Mouse (Mus musculus): ENCODE results near the gene Orc4. TPM values are rescaled to one million over a fixed set of nuclear protein-coding genes. Genes with fewer than 3 reads are reported as not detected.

Orc4 gene
- polyA plus RNA-seq (2012; rRNA removed): 69.0 and 74.4 TPM in 2 replicates

DNA sequence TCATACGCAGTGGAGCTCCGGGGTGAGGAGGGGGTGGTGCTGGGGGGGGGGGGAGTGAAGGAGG lies at the start of gene Orc4:
Gene Orc4 (minus strand): TSS at position 26 of the 64 bp plus-strand sequence.
- peak within 1 kb of the TSS; percentile 99 for H3K4me3 ChIP-seq (ENCODE audit: insufficient read depth, low read length)
- H3K4me1 ChIP-seq (ENCODE audit: control insufficient read depth, insufficient read depth, low read length): 0 out of 2 replicates have a peak, but pooled peaks cover 1% of the 10 kb centered on the region
- H3K27ac ChIP-seq (ENCODE audit: insufficient read depth, low read length): peak within 1 kb of the TSS; percentile 95
- TF ChIP-seq POLR2A (IDR thresholded peaks at IDR 0.05; ENCODE audit: extremely low read depth, insufficient read depth, low read length): no peak
- no peak for TF ChIP-seq CTCF (IDR thresholded peaks at IDR 0.05; ENCODE audit: extremely low read depth, insufficient read depth, low read length)

GRCm38 (mm10) chr2:48990322-48990721 lies 40.2 kb upstream of the Orc4 start:
- H3K4me1 ChIP-seq (ENCODE audit: control insufficient read depth, insufficient read depth, low read length): no peaks in the 10 kb centered on the region
- no peak for TF ChIP-seq POLR2A (IDR thresholded peaks at IDR 0.05; ENCODE audit: extremely low read depth, insufficient read depth, low read length)
- TF ChIP-seq CTCF (IDR thresholded peaks at IDR 0.05; ENCODE audit: extremely low read depth, insufficient read depth, low read length): no peak
- no peak overlapping the region for H3K27ac ChIP-seq (ENCODE audit: insufficient read depth, low read length)
- H3K4me3 ChIP-seq (ENCODE audit: insufficient read depth, low read length): no peak overlapping the region

DNA sequence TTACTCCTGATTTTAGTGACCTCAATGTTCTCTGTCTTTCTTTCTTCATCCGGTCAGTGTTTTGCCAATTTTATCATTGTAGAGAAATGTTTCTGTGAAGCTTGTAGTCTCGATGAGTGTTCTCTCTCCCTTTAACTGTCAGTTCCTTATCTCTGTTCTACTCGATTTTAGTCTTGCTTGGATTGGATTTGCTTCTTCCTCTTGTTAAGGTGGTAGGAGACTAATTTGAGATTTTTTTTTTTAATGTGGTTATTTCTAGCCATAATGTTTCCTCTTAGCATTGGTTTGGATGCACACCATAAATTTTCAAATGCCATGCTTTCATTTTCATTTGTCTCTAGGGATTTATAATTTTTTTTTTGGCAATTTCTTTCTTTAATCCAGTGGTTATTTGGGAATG lies 28.8 kb upstream of the Orc4 start:
- H3K27ac ChIP-seq (ENCODE audit: insufficient read depth, low read length): no peak overlapping the region
- TF ChIP-seq POLR2A (IDR thresholded peaks at IDR 0.05; ENCODE audit: extremely low read depth, insufficient read depth, low read length) (no peak), CTCF (IDR thresholded peaks at IDR 0.05; ENCODE audit: extremely low read depth, insufficient read depth, low read length) (no peak)
- no peaks in the 10 kb centered on the region for H3K4me1 ChIP-seq (ENCODE audit: control insufficient read depth, insufficient read depth, low read length)
- H3K4me3 ChIP-seq (ENCODE audit: insufficient read depth, low read length): no peak overlapping the region

- TF ChIP-seq POLR2A (IDR thresholded peaks at IDR 0.05; ENCODE audit: extremely low read depth, insufficient read depth, low read length): no peak
- no peak for TF ChIP-seq CTCF (IDR thresholded peaks at IDR 0.05; ENCODE audit: extremely low read depth, insufficient read depth, low read length)
- H3K4me1 ChIP-seq (ENCODE audit: control insufficient read depth, insufficient read depth, low read length): 0 out of 2 replicates have a peak, but pooled peaks cover 1% of the 10 kb centered on the region
- H3K27ac ChIP-seq (ENCODE audit: insufficient read depth, low read length): no peak overlapping the region
- H3K4me3 ChIP-seq (ENCODE audit: insufficient read depth, low read length): no peak overlapping the region
Observed at GRCm38 (mm10) chr2:48956591-48956990, 6.5 kb upstream of the Orc4 start.

DNA sequence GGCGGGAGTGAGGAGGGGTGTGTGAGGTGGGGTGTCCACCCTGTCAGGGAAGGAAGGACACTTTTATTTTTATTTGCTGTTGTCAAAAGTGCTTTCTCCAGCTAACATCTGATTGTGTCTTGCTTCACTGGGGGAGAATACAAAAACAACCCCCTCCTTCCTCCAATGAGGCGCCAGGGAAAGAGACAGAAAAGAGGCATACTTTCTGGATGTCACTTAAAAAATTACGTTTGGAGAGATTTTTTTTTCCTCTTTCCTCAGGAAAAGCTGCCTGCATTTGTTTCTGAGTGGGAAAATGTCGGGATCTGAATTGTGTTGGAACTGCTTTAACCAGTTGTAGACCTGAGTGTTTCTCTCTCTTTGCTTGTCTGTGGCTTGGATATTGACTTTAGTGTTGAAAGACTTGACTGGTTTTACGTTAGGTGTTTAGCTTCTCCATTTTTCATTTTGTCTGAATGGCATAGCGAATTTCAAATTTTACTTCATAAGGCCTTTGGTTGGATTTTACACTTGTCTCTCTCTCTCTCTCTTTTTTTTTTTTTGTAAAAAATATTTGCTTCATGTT lies 321 bp upstream of the Orc4 start:
- H3K4me3 ChIP-seq (ENCODE audit: insufficient read depth, low read length): peak overlapping the region; percentile 99
- H3K27ac ChIP-seq (ENCODE audit: insufficient read depth, low read length): peak overlapping the region; percentile 31; the same call in 1 of the 2 replicates
- H3K4me1 ChIP-seq (ENCODE audit: control insufficient read depth, insufficient read depth, low read length): 0 out of 2 replicates have a peak, but pooled peaks cover 1% of the 10 kb centered on the region
- TF ChIP-seq POLR2A (IDR thresholded peaks at IDR 0.05; ENCODE audit: extremely low read depth, insufficient read depth, low read length) (no peak), CTCF (IDR thresholded peaks at IDR 0.05; ENCODE audit: extremely low read depth, insufficient read depth, low read length) (no peak)

DNA sequence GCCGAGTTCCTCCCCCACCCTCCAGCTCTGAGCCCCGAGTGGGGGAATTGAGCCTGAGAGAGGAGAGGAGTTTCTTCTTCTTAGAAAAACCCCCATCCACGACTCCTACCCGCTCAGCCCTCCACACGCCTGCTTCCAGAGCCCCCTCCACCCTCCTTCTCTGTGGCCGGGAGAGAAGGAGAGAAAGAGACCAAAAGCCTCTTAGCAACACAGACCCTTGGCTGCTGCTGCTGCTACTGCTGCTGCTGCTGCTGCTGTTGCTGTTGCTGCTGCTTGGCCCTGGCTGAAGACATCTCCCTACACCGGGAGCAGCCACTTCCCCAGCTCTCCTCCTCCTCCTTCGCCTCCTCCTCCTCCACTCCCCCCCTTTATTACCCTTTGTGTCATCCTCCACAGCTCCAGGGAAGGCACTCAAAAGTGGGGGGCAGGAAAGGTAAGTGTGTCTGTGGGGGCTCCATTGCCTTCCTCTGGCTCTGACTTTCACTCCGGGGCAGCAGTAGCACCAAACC lies 280 bp downstream of the Orc4 start:
- 0 out of 2 replicates have a peak, but pooled peaks cover 1% of the 10 kb centered on the region for H3K4me1 ChIP-seq (ENCODE audit: control insufficient read depth, insufficient read depth, low read length)
- TF ChIP-seq CTCF (IDR thresholded peaks at IDR 0.05; ENCODE audit: extremely low read depth, insufficient read depth, low read length) (no peak), POLR2A (IDR thresholded peaks at IDR 0.05; ENCODE audit: extremely low read depth, insufficient read depth, low read length) (peak; percentile 35; the same call in 1 of the 2 replicates)
- H3K27ac ChIP-seq (ENCODE audit: insufficient read depth, low read length): peak overlapping the region; percentile 95
- H3K4me3 ChIP-seq (ENCODE audit: insufficient read depth, low read length): peak overlapping the region; percentile 99

GRCm38 (mm10) chr2:48948841-48949584 lies 1.1 kb downstream of the Orc4 start, which contains the start of gene Mbd5:
TSS of gene Mbd5 (plus strand) at chr2:48949508.
- Histone ChIP-seq H3K4me3 (ENCODE audit: insufficient read depth, low read length) (peak within 1 kb of the TSS; percentile 99), H3K4me1 (ENCODE audit: control insufficient read depth, insufficient read depth, low read length) (0 out of 2 replicates have a peak, but pooled peaks cover 1% of the 10 kb centered on the region), H3K27ac (ENCODE audit: insufficient read depth, low read length) (peak within 1 kb of the TSS; percentile 95)
- no peak for TF ChIP-seq CTCF (IDR thresholded peaks at IDR 0.05; ENCODE audit: extremely low read depth, insufficient read depth, low read length)
- peak; percentile 88 for TF ChIP-seq POLR2A (IDR thresholded peaks at IDR 0.05; ENCODE audit: extremely low read depth, insufficient read depth, low read length)

GRCm38 (mm10) chr2:48947761-48948160 lies 2.3 kb downstream of the Orc4 start:
- H3K4me3 ChIP-seq (ENCODE audit: insufficient read depth, low read length): no peak overlapping the region; the same call in 1 of the 2 replicates

DNA sequence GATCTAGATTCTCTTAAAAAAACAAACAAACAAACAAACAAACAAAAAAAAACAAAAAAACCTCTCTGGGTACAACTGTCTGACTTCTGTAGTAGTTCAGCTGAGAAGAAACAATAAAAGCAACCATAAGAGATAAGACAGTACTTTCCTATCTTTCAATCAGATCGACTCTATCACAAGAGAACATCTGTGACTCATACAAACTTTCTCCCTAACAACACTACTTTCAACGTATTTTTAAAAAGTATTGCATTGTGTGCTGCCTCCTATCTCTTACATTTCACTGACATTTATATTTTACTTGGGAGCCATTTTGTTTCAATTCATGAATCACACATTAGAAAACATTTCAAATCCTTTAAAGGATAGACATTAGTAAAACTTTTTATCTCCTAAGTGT lies 15.0 kb downstream of the Orc4 start:
- no peak for TF ChIP-seq CTCF (IDR thresholded peaks at IDR 0.05; ENCODE audit: extremely low read depth, insufficient read depth, low read length)
- TF ChIP-seq POLR2A (IDR thresholded peaks at IDR 0.05; ENCODE audit: extremely low read depth, insufficient read depth, low read length): no peak
- Histone ChIP-seq H3K4me3 (ENCODE audit: insufficient read depth, low read length) (no peak overlapping the region), H3K27ac (ENCODE audit: insufficient read depth, low read length) (no peak overlapping the region), H3K4me1 (ENCODE audit: control insufficient read depth, insufficient read depth, low read length) (no peaks in the 10 kb centered on the region)

More at GRCm38 (mm10) chr2:48947761-48948160, 2.3 kb downstream of the Orc4 start:
- H3K4me1 ChIP-seq (ENCODE audit: control insufficient read depth, insufficient read depth, low read length): 0 out of 2 replicates have a peak, but pooled peaks cover 1% of the 10 kb centered on the region
- H3K27ac ChIP-seq (ENCODE audit: insufficient read depth, low read length): no peak overlapping the region
- TF ChIP-seq POLR2A (IDR thresholded peaks at IDR 0.05; ENCODE audit: extremely low read depth, insufficient read depth, low read length) (no peak), CTCF (IDR thresholded peaks at IDR 0.05; ENCODE audit: extremely low read depth, insufficient read depth, low read length) (no peak)

DNA sequence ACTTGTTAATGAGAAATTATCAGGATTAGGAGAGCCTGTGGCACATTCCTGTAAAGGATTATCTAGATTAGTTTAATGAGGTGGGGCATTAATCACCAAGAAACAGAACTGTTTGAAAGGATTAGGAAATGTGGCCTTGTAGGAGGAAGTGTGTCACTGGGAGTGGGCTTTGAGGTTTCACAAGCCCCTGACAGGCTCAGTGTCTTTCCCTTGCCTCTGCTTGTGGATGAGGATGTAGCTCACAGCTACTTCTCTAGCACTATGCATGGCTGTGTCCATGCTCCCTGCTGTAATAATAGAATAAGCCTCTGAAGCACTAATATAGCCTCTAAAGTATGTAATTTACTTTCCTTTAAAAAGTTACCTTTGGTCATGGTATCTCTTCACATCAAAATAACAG lies 34.2 kb downstream of the Orc4 start:
- H3K27ac ChIP-seq (ENCODE audit: insufficient read depth, low read length): no peak overlapping the region
- no peak overlapping the region for H3K4me3 ChIP-seq (ENCODE audit: insufficient read depth, low read length)
- no peaks in the 10 kb centered on the region for H3K4me1 ChIP-seq (ENCODE audit: control insufficient read depth, insufficient read depth, low read length)
- TF ChIP-seq CTCF (IDR thresholded peaks at IDR 0.05; ENCODE audit: extremely low read depth, insufficient read depth, low read length) (no peak), POLR2A (IDR thresholded peaks at IDR 0.05; ENCODE audit: extremely low read depth, insufficient read depth, low read length) (no peak)

All from cortical plate, adult 2 months (tissue).